Mouse (Mus musculus) embryo, embryonic 9.5 days (tissue): ENCODE results near the gene Gm21865.
"Not testable (repeated sequence)": the region's sequence is repeated elsewhere in the genome, so short reads cannot be mapped to it uniquely, and the experiment has no call there.

ENCODE experiments used
- DNase-seq: peaks from one replicate; pipeline ENCODE4 v3.0.0-alpha.2; 2017; ENCODE audit errors: extremely low spot score

The Gm21865 gene

GRCm38 (mm10) chrY:40316803-40317202 lies at the start of gene Gm21865:
TSS of gene Gm21865 (minus strand) at chrY:40316903.
- not testable (repeated sequence) for DNase-seq
